In genomic region chr1:112416350-112417083, GRCm38 (mm10) we compare ENCODE assay signal across 8 mouse cellular contexts.
A peak's percentile ranks its signal among the peaks of the same experiment; 100 is the strongest.
DNase-seq lines count a peak whose midpoint lies in the region; ATAC-seq lines count a peak whose summit lies in the region.

No protein-coding gene starts in this region.

- no peaks in the 10 kb centered on the region; the same call in 1 of the 2 replicates for H3K27me3 ChIP-seq in lung, embryonic 16.5 days (ENCODE audit: control insufficient read depth, insufficient read depth, low read depth, low read length)
- no peaks in the 10 kb centered on the region for H3K27me3 ChIP-seq in hindbrain, embryonic 15.5 days
- H3K27me3 ChIP-seq in limb, embryonic 12.5 days = peaks cover 18% of the 10 kb centered on the region

- ATAC-seq in lung, embryonic 16.5 days (ENCODE audit: low read depth) = no peak
- ATAC-seq in hindbrain, embryonic 15.5 days (ENCODE audit: low FRiP score, low read depth) = peak; percentile 98
- ATAC-seq in limb, embryonic 12.5 days (ENCODE audit: insufficient number of reproducible peaks, insufficient read depth, low FRiP score, low TSS enrichment, low read depth) = peak; percentile 80; the same call in 1 of the 2 replicates

- intact Hi-C loops in gastrocnemius, postnatal 14 days (cut with DNase I; ENCODE audit: low total_unique reads) = no loop called here

- H3K27ac ChIP-seq in lung, embryonic 16.5 days (ENCODE audit: low read length) = no peak overlapping the region
- H3K27ac ChIP-seq in hindbrain, embryonic 15.5 days (replicated peaks) = peak overlapping the region; percentile 79
- no peak overlapping the region for H3K27ac ChIP-seq in limb, embryonic 12.5 days

- no peaks in the 10 kb centered on the region for H3K36me3 ChIP-seq in lung, embryonic 16.5 days (ENCODE audit: control insufficient read depth, insufficient read depth, low read length)
- no peaks in the 10 kb centered on the region for H3K36me3 ChIP-seq in hindbrain, embryonic 15.5 days
- H3K36me3 ChIP-seq in limb, embryonic 12.5 days = no peaks in the 10 kb centered on the region

- H3K9me3 ChIP-seq in lung, embryonic 16.5 days (ENCODE audit: control insufficient read depth, low read length) = no peaks in the 10 kb centered on the region
- no peaks in the 10 kb centered on the region for H3K9me3 ChIP-seq in hindbrain, embryonic 15.5 days
- H3K9me3 ChIP-seq in limb, embryonic 12.5 days = no peaks in the 10 kb centered on the region

- no peak for DNase-seq in lung, adult 18-20 months
- DNase-seq in embryo, embryonic 9.5 days (ENCODE audit: extremely low spot score) = peak; percentile 65
- DNase-seq in right cerebral cortex, adult 18-20 months = peak; percentile 60
- no peak for DNase-seq in gastrocnemius, postnatal 14 days
- DNase-seq in spleen, adult 12 weeks (ENCODE audit: low spot score) = no peak

- no peak overlapping the region for H3K4me3 ChIP-seq in lung, embryonic 16.5 days (ENCODE audit: low read length)
- peak overlapping the region; percentile 76 for H3K4me3 ChIP-seq in hindbrain, embryonic 15.5 days
- H3K4me3 ChIP-seq in limb, embryonic 12.5 days (replicated peaks) = peak overlapping the region; percentile 43

- peak overlapping the region; percentile 39; the same call in 1 of the 2 replicates for H3K4me2 ChIP-seq in lung, embryonic 16.5 days (ENCODE audit: low read depth, low read length)
- H3K4me2 ChIP-seq in hindbrain, embryonic 15.5 days = peak overlapping the region; percentile 88
- H3K4me2 ChIP-seq in limb, embryonic 12.5 days = peak overlapping the region; percentile 83

- 5% methylated on average over 37 of the region's 37 CpGs for WGBS in lung, embryonic 16.5 days
- WGBS in hindbrain, embryonic 15.5 days = 2% methylated on average over 37 of the region's 37 CpGs
- WGBS in limb, embryonic 12.5 days = 3% methylated on average over 37 of the region's 37 CpGs

- H3K9ac ChIP-seq in lung, embryonic 16.5 days (ENCODE audit: low read length) = no peak overlapping the region
- peak overlapping the region; percentile 76 for H3K9ac ChIP-seq in hindbrain, embryonic 15.5 days
- 0 out of 2 replicates have a peak overlapping the region, but pooled peaks have one; percentile 31 for H3K9ac ChIP-seq in limb, embryonic 12.5 days (replicated peaks)

- H3K4me1 ChIP-seq in lung, embryonic 16.5 days (replicated peaks; ENCODE audit: control insufficient read depth, insufficient read depth, low read length) = no peaks in the 10 kb centered on the region
- 0 out of 2 replicates have a peak, but pooled peaks cover 4% of the 10 kb centered on the region for H3K4me1 ChIP-seq in hindbrain, embryonic 15.5 days (replicated peaks)
- H3K4me1 ChIP-seq in limb, embryonic 12.5 days (replicated peaks) = no peaks in the 10 kb centered on the region; the same call in 1 of the 2 replicates

Comparison
In these comparisons a context has a peak if more than half of its experiments do, and no peak if none do; other contexts are left out.
1. DNase-seq: peak in embryo, embryonic 9.5 days (single experiment) and right cerebral cortex, adult 18-20 months (single experiment); none in lung, adult 18-20 months (0 of 2), gastrocnemius, postnatal 14 days (single experiment) and spleen, adult 12 weeks (single experiment).
2. Peak in every context shown above with its lines, with median percentiles within 50 percentile points of each other: H3K4me2 ChIP-seq.